Mouse (Mus musculus) activated CD4-positive, CD25-positive, alpha-beta regulatory T cell, adult 4 months (primary cell): ENCODE results near the gene Rnf5. TPM values are rescaled to one million over a fixed set of nuclear protein-coding genes. Genes with fewer than 3 reads are reported as not detected.

Source experiments
- ATAC-seq: one replicate; pipeline ENCODE4 v1.8.0; 2017
- polyA plus RNA-seq, 2 experiments: library from polyadenylated mRNA; unstranded; fragments of 100-300 nt; shearing (Covaris generic); gene quantifications; one replicate each; pipeline ENCODE4 v1.2.1; 2017

The Rnf5 gene
- polyA plus RNA-seq, 2 experiments from 2014 or later: 49.0 to 56.9 TPM

- ATAC-seq: no peak
Measured at GRCm38 (mm10) chr17:34631647-34632046, 28.2 kb upstream of the Rnf5 start.

DNA sequence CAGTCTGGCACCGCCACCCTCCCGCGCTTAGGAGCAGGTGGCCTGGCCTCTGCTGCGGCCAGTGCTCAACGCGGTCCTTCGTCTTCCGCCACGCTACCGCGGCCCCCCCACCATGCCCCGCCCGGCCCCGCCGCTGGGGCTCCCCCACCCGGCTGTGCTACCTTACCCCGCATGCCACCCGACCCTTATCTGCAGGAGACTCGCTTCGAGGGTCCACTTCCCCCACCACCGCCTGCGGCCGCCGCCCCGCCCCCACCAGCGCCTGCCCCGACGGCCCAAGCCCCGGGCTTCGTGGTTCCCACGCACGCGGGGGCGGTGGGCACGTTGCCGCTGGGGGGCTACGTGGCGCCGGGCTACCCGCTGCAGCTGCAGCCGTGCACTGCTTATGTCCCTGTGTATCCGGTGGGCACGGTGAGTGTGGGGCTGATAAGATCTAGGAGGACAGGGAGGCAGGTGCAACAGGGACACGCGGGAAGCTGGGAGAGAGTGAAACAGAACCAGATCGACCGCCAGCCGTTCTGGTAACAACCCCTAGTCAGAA, 27.3 kb upstream of the Rnf5 start:
- ATAC-seq: no peak

GRCm38 (mm10) chr17:34629796-34630603, 26.5 kb upstream of the Rnf5 start:
- ATAC-seq: peak; percentile 45

- no peak for ATAC-seq
Measured at GRCm38 (mm10) chr17:34629221-34629751, 25.8 kb upstream of the Rnf5 start, which contains the start of gene Prrt1. TSS of gene Prrt1 (plus strand) at chr17:34629533.

DNA sequence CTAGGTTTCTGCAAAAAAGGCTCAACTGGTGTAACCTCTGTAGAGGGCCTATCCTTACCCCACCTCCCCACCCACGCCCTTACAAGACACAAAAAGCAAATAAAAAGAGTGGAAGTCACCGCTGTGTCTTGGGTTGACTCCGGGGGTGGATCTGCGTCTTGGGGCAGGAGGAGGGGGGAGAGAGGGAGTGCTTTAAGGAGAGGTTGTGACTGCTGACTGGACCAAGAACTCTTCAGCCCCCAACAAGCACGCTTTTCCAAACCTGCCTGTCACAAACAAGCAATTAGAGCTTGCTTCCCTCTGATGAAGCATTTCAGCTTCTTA, 25.1 kb upstream of the Rnf5 start:
- no peak for ATAC-seq

GRCm38 (mm10) chr17:34627943-34628643, 24.6 kb upstream of the Rnf5 start, which contains the start of gene Ppt2:
TSS of gene Ppt2 (minus strand) at chr17:34628510.
- ATAC-seq: no peak

GRCm38 (mm10) chr17:34627093-34627942, 23.8 kb upstream of the Rnf5 start:
- peak; percentile 66 for ATAC-seq

- ATAC-seq: no peak
Measured at GRCm38 (mm10) chr17:34626773-34627092, 23.2 kb upstream of the Rnf5 start.

GRCm38 (mm10) chr17:34626062-34626772, 22.7 kb upstream of the Rnf5 start:
- no peak for ATAC-seq

DNA sequence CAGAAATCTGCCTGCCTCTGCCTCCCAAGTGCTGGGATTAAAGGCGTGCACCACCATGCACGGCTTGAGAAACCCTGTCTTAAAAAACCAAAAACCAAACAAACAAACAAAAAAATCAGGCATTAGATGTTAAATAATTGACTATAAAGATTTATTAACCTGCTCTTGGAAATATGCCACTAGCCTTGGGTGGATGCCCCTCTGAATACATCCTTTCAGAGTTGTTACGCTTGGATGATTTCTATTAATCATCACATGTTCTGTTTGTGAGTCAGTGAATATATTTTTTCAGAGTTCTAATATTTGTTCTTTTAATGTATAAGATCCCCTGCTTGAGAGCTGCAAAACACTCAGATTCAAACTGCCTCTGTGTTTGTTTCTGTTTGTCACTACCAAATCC, 21.5 kb upstream of the Rnf5 start:
- no peak for ATAC-seq

- no peak for ATAC-seq
Measured at GRCm38 (mm10) chr17:34623161-34623560, 19.7 kb upstream of the Rnf5 start.

DNA sequence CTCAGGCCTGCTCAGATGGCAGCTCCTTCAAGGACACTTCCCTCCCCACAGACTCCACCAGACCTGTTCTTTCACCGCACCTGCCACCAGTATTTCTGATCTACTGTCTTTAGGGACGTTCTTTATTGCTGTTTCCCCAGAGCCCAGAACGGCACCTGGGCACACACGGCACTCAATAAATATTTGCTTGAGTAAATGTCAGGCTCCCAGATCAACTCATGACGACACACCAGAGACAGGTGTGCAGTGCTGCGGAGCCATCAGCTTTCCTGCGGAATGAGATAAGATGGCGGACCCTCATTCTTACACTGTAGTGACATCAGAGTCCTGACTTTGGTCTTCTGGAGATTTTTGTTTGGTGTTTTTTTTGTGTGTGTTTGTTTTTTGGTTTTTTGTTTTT, 17.5 kb upstream of the Rnf5 start:
- no peak for ATAC-seq

- no peak for ATAC-seq
Measured at GRCm38 (mm10) chr17:34618999-34619398, 15.5 kb upstream of the Rnf5 start.

DNA sequence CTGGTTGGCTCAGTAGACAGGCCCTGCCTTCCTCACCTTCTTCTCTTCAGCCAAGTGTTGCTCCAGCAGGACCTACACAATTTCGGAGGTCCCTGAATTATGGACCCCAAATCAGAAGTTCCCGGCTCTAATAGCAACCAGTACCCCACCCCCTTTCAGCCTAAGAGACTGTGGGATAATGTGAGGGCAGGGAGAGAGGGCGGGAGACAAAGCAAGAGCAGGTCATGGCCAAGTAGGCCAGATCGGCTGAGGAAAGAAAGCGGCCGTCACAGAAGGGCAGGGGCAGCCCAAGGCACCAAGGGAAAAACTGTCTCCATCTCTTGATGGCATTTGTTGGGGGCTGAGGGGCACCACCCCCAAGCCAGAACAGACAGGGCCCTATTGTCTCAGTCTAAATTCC, 12.4 kb upstream of the Rnf5 start, which contains the start of gene Egfl8:
Egfl8 (minus strand) TSS at position 101 of the 400 bp plus-strand sequence.
- no peak for ATAC-seq

DNA sequence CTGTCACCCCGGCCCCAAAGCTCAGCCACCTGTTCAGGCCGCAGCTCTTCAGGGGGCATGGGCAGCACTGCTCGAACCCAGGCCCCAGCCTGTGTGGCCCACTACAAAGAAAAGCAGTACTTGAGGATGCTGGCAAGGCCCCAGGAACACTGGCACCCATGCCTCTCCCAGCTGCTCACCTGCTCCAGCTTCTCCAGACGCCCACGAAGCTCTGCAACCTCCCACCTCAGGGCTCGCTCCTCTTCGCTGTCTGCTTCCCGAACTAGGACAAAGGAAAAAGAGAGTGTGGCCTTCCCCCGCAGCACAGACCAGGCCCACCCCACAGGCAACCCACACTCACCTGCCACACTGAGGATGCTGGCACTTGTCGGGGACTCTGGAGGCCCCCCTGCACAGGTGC, 10.3 kb upstream of the Rnf5 start:
- no peak for ATAC-seq

GRCm38 (mm10) chr17:34613054-34613645, 9.7 kb upstream of the Rnf5 start:
- no peak for ATAC-seq

DNA sequence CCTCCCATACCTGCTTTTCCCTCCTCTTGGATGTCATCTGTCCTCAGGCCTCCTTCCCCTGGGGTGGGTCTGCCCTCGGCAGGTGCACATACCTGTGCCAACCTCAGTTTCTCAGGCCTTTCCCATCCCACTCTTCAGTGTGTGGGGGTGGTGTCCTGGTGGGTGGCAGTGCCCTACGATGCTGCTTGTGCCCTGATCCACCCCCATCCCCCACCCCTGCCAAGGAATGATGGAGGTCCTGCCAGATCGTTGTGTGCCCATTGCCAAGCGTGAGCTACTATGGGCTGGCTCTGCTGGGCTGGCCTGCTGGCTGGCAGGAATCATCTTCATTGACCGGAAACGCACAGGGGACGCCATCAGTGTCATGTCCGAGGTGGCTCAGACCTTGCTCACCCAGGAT, 7.6 kb upstream of the Rnf5 start:
- no peak for ATAC-seq

GRCm38 (mm10) chr17:34607997-34608396, 4.5 kb upstream of the Rnf5 start:
- no peak for ATAC-seq

GRCm38 (mm10) chr17:34606186-34607039, 2.9 kb upstream of the Rnf5 start:
- ATAC-seq: no peak

- peak; percentile 13 for ATAC-seq
Measured at GRCm38 (mm10) chr17:34605609-34606008, 2.1 kb upstream of the Rnf5 start.
